Mouse (Mus musculus): ENCODE measurements around the gene Top3a.
A peak's percentile ranks its signal among the peaks of the same experiment; 100 is the strongest.
"Not testable (repeated sequence)": the region's sequence is repeated elsewhere in the genome, so short reads cannot be mapped to it uniquely, and the experiment has no call there.

The Top3a gene

DNA sequence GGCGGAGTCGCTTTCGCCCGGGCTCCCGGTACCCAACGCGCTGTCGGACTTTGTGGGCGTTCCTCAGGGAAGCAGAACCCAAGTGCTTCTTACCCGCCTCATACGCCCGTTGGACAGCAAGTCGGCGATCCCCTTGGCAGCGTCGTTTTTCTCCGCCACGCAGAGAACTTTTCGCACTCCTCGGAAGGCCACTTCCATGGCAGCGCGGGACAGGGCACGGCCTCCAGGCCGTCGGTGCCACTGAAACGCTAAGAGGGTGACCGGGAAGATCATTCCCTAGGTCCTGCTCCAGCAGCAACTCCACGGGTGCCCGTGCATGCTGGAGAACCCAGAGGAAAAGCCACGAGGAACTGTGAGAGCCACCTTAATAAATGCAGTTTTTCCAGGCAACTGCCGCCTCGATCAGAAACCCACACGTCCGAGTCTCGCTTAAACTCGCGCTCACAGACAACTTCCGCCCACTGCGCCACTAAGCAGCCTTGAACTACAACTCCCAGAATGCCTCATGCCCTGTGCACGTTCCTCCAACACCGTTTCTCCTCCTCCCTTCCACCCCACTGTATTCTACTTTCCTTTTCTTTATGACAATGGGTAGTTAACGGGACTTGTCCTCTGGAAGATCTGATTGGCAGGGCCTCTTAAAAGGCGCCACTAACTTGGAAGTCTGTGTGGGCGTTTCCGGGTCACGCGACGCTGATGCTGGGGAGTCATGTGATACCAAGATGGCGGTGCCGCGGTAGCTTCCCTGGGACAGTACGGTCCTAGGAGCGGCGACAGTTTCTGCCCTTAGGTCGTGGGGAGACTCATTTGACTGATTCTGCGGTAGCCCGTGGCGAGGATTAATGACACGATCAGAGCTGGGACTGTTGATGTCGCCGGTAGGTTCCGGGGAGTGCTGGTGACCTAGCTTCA, at the start of gene Top3a, which contains the start of gene Smcr8:
Gene Top3a, minus strand, starts transcription at position 537 of the 912 bp plus-strand sequence.
Gene Smcr8, plus strand, starts transcription at position 696 of the 912 bp plus-strand sequence.
- peak; percentile 87 for DNase-seq (ENCODE audit: low read depth)

DNA sequence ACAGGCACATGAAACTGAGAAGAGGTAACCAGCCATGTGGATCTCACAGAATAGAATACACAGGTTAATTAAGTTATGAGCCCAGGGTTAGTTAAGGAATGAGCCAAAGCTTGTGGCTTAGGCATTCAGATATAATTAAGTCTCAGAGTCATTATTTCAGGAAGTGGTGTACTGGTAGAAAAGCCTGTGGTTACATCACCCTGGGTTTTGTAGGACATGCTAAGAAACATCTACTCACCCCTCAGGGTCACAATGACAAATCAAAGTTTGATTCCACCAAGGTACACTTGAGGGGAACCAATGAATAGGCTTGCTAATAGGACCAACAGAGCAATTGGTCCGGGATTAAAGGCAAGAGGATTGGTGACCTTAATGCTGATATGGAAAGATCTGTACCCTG, 49.5 kb upstream of the Top3a start:
- no peak for DNase-seq (ENCODE audit: low read depth)

DNA sequence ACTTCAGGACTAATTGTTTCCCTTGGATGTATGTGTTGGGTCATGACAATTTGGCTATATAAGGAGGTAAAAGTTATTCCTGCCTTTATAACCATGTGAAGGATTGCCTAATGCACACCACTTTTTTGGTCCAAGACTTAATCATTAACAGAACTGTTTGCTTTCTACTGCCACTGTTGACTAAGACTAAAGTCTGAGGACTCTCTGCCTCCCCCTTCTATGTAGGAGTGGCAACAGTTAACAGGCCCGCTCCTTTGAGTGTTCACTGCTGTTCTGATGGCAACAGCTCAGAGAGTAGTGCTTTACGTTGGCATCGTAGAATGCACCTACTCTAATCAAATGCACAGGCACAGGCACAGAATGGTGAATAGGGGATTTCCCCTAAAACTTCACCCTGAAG, 48.0 kb upstream of the Top3a start:
- no peak for DNase-seq (ENCODE audit: low read depth)

DNA sequence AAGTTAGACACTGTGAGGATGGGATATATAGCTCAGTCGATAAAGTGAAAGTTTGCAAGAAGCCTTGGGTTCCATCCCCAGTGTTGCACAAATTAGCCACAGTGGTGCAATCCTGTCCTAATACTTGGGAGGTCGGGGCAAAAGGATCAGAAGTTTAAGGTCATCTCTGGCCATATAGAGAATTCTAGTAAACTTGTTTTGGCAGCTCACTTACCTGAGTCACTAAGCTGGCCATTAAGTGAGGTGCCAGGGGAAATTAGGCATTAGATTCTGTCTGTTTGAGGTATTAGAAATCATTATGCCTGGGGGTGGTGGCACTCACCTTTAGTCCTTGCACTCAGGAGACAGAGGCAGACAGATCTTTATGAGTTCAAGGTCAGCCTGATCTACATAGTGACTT, 46.6 kb upstream of the Top3a start:
- DNase-seq (ENCODE audit: low read depth) = no peak

DNA sequence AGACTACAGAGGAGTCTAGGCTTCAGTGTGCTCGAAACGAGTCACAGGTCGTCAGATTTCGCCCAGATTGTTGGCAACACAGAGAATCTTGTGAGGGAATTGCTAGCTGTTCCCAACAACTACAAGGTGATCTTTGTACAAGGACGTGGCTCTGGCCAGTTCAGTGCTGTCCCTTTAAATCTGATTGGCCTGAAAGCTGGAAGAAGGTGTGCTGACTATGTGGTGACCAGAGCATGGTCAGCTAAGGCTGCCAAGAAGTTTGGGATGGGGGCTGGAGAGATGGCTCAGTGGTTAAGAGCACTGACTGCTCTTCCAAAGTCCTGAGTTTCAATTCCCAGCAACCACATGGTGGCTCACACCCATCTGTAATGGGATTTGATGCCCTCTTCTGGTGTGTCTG, 39.2 kb upstream of the Top3a start:
- DNase-seq (ENCODE audit: low read depth) = no peak

DNA sequence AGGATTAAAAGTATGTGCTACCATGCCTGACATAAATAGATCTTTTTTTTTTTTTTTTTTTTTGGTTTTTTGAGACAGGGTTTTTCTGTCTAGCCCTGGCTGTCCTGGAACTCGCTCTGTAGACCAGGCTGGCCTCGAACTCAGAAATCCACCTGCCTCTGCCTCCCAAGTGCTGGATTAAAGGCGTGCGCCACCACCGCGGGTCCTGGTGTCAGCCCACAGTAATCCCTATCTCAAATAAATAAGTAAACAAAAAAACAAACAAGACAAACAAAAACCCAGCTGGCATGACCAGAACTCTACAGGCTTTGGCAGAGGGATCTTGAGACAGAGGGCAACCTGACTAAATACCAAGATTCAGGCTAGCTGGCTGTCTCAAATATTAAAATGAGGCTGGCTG, 34.5 kb upstream of the Top3a start, which contains the start of gene Shmt1:
Gene Shmt1, minus strand, starts transcription at position 101 of the 400 bp plus-strand sequence.
- not testable (repeated sequence) for DNase-seq (ENCODE audit: low read depth)

DNA sequence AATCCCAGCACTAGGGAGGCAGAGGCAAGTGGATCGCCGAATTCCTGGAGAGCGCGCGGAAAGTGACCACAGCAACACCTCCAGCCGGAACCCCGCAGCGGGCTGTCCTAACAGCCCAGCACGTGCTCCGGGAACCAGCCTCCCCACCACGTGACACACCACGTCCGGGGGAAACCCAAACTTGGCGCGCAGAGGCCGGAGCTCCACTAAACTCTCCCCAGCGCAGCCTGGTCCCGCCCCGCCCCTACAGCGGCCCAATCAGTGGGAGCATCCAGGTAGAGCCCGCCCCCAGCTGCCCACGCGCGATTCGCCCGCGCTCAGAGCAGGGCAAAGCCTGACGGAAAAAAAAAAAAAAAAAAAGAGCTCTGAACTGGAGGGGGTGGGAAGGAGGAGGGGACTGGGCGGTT, 33.9 kb upstream of the Top3a start:
- peak; percentile 79 for DNase-seq (ENCODE audit: low read depth)

DNA sequence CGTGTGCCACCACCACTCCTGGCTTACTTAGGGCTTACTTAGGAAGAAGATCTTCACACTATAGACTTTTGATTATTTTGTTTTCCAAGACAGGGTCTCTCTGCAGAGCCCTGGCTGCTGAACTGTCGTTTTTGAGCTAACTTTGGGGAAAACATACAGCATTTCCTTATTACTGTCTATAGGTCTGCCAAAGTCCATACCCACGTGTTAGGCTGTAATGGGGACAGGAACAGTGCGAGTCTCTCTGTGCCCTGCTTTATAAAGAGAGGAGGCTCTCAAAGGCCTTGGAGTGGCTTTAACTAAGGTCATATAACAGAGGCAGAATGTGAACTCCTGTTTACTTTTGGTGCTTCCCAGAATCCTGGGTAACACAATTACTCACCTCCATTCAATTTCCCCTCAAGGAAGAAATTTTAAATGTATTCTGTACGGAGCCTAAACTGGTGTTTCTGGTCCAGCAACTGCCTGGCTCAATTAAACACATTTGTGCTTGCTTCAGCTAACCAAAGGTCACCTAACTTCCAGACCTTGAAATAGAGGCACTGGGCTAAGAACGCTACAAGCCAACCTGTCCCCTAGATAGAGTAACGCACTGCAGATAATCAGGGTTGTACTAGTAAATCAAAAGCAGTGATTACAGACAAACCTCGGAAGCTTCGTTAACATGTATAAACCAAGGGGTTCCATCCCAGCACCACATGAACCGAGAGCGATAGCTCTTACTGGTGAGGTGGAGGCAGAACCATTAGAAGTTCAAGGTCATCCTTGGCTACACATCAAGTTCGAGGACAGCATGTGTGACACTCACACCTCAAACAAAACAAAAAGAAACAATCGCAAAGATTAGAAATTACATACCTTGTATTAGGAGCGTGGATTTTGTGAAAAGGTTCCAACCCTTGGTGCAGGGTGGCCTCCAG, 33.1 kb upstream of the Top3a start:
- no peak for DNase-seq (ENCODE audit: low read depth)

DNA sequence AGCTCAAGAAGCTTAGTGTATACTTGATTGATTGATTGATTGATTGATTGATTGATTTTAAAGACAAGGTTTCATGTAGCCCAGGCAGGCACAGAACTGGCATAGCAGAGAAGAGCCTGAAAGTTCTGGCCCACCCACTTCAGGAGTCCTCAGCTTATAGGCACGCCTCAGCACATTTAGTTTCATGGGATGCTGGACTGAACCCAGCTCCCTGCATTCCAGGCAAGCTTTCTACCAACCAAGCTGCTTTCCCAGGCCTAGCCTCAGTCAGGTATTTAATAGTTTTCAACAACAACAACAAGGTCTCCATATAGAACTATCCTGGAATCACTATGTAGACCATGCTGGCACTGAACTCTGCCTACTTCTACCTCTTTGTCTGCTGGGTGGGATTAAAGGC, 32.4 kb upstream of the Top3a start:
- no peak for DNase-seq (ENCODE audit: low read depth)

DNA sequence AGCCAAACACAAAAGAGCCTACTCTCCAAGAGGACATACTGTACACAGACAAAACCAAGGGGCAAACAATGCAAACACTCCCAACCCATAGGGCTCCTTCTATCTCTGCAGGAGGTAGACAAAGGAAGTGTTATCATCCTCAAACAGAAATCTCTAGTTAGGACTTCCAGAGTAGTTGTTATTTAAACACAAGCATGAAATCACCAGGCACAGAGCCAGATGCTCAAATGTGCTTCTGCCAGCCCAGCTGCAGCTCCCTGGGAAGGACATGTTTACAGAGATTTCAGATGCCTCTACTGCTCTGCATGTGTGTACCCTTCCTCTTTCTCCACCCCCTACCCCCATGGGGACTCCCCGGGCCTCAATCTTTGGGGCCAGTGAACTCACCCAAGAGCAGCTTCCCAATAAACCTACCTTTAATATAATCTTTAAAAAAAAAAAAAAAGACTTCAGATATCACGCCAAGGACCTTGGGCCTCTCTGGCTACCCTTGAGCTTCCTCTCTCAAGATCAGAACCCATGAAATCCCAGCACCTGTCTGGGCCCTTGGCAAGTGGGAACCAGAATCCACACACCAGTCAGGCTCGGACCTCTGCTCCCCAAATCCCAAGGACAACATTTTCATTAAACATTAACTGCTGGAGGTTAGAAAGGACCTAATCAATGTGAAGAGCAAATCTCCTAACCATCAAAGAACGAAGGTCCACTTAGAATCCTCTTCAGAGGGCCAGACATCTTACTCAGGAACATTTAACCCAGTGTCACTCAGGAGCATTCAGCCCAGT, 31.3 kb upstream of the Top3a start:
- DNase-seq (ENCODE audit: low read depth) = no peak

DNA sequence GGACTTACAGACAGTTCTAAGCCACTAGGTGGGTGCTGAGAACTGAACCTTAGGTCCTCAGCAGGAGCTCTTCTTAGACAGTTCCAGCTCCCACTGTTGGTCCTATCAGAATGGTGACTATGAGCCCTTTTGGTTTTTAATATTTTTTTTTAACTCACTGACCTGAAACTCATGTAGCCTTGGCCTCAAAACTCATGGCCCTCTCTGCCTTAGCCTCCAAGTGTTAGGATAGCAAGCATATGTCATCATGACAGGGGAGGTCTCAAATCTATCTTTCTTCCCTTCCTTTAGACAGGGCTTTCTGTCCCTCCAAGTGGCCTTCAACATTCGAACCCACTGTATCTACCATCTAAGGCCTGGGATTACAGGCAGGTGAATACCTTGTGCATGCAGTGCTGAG, 23.7 kb upstream of the Top3a start:
- no peak for DNase-seq (ENCODE audit: low read depth)

DNA sequence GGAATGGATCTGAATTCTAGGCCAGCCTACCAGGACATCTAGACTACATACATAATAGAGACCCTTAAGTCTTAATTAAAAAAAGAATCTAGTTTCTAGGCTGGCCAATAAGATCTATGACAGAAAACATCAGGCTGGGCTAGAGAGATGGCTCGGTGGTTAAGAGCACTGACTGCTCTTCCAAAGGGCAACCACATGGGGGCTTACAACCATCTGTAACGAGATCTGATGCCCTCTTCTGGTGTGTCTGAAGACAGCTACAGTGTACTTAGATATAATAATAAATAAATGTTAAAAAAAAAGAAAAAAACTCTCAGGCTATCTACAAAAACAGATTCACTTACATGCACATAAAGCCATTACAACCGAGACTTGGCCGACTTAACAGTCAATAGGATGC, 22.8 kb upstream of the Top3a start:
- no peak for DNase-seq (ENCODE audit: low read depth)

DNA sequence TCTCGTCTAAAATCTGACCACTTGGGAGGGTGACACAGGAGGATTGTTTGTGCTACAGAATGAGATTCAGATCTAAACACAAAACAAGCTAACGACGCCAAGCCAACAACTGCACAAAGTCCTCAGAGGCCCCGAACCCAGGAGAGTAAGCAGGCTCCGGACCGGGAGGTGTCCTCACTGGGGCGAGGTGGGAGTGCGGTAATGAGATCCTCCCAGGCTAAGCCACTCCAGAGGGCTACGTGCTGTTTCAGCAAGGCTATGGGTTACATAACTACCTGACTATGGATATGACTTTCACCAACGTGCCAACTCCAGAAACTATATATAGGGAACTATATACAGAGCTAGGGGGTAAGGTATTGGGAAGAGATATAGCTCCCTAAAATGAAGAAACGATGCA, 19.2 kb upstream of the Top3a start:
- no peak for DNase-seq (ENCODE audit: low read depth)

DNA sequence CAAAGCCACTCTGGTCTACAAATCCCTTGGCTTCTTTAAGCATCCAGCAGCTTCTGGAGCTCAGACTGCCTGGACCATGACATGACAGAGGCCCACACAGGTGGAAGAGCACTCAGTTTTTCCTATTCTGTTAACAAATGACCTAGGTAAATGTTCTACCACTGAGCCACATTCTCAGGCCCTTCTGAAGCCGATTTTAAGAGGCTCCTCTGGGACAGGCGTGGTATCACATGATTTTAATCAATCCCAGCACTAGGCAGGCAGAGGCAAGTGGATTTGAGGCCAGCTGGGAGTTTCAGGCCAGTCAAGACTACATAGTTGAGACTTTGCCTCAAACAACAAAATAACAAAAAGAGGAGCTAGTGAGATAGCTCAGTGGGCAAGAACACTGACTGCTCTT, 13.3 kb upstream of the Top3a start:
- no peak for DNase-seq (ENCODE audit: low read depth)

DNA sequence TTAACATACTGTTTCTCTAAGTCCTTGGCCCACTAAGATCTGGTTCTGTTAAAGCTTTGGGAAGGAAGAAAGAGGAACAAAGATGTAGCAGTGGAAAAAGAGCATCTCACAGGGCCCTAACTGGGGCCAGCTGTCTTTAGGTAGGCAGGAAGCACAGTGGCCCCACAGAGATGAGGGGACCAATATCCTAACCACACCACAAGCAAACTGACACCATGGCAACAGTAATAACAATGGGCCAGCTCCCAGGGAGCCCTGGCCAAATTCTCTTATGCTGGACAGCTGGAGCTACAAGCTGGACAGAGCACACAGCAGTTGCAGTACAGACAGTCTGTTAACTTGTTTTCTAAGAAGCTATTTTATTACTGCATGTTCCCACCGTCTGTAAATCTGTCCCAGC, 10.4 kb upstream of the Top3a start:
- DNase-seq (ENCODE audit: low read depth) = no peak

DNA sequence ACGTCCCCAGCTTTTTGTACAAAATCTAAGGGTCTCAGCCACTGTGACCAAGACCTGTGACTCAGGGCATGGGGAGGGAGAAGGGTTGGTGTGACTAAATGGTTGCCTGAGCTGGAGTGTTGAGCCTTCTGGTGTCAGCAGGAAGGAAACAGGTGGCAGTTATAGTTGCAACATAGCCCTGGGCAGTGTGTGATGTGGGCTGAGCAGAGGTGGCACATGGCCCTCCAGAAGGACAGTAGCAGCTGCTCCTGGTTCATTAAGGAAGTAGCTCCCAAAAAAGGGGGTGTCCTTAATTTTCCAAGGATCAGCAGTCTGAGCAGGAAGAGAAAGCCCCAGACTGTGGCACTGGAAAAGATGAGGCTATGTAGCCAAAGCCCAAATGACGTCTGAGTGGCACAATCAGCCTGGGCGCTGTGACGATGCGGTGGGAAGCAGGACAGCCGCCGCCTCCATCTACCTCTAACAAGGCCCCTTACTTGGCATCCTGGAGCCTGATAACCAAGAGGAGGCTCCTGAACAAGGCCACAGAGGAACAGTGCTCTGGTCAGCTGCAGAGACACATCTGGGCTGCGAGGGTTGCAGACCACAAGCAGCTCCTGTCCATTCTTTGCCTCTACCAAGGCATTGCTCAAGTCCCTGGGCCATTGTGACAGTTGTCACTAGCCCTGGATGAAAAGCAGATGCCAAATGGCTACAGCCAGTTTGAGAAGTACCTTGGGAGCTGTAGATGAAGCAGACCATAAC, 7.2 kb upstream of the Top3a start:
- DNase-seq (ENCODE audit: low read depth) = no peak

DNA sequence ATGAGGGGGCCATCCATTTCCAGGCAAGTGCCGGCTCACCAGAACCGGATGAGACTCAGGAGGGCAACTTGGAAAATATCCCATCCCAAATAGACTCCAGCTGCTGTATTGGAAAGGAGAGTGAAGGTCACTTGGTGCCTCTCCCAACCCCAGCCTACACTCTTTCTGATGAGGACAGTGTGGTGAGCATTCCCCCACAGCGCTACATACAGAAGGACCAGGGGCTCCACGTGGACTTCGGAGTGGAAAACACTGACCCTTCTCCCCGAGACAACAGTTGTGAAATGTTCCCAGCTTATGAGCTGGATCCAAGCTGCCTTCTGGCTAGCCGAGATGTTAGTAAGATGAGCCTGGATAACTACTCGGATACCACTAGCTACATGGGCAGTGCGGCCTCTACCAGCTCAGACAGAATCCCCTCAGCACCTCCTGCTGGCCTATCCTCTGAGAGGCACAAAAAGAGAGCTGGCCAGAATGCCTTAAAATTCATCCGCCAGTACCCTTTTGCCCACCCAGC, 2.6 kb upstream of the Top3a start:
- no peak for DNase-seq (ENCODE audit: low read depth)

DNA sequence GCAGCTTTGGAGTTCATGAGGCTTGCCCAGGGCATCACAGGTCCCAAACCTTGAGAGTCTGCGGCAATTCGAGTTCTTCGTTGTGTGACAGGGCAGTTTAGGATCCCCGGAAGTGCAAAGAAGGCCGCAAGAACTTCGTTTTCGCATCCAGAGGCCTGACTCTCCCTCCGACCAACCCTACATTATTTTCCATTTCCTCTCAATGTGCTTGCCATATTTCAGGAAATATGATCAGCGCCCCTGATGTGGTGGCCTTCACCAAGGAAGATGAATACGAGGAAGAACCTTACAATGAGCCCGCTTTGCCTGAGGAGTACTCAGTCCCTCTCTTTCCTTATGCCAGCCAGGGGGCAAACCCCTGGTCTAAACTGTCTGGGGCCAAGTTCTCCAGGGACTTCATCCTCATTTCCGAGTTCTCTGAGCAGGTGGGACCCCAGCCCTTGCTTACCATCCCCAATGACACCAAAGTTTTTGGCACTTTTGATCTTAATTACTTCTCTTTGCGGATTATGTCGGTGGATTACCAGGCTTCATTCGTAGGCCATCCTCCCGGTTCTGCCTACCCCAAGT, 721 bp upstream of the Top3a start:
- DNase-seq (ENCODE audit: low read depth) = no peak

DNA sequence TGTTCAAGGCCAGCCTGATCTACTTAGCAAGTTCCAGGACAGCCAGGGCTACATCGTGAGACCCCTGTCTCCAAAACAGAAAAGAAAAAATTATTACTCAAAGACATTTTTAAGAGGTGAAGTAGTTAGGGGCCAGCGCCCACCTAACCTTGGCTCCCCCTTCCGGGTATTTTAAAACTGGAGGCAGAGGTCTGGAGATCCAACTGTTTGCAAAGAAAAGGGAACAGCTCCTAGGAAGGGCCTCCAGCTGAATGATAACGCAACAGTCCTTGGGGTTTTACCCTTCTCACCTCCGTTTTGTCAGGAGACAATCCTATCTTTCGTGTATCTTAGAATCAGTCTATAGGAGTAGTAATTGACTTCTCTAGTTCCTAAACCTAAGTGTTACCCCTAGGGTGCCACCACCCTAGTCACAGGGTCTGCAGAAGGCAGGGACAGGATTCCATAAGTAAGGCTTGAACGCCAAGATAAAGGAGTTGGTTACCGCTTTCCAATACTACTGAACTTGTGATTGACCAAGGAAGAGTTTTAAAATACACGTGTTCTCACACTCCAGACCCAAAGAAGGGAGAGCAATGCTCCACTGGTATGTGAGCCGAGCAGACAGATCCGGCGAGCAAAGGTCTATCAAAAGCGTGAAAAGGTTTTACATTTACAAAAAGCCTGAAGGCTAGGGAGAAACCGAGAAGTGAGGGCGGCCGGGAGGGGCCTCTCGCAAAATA, 897 bp downstream of the Top3a start:
- no peak for DNase-seq (ENCODE audit: low read depth)

DNA sequence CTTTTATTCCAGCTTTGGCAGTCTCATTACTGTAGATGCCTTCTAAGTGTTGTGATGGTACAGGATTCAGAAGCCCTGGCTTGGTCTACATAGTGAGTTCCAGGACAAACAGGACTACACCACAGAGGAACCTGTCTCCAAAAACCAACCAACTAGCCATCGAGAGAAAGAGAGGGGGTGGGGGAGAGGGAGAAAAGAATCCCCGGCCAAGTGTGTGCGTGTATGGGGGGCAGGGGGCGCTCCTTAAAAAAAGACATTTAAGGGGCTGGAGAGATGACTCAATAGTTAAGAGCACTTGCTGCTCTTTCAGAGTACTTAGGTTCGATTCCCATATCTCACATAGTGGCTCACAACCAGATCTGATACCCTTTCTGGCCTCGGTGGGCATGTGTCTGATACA, 1.6 kb downstream of the Top3a start:
- no peak for DNase-seq (ENCODE audit: low read depth)
